Mouse (Mus musculus) cerebellum, adult 11-12 months (tissue): ENCODE measurements around the gene Rasl10b.
A peak's percentile ranks its signal among the peaks of the same experiment; 100 is the strongest.

ENCODE experiments used
- DNase-seq: peaks from one replicate; pipeline ENCODE4 v3.0.0; 2022

The Rasl10b gene

DNA sequence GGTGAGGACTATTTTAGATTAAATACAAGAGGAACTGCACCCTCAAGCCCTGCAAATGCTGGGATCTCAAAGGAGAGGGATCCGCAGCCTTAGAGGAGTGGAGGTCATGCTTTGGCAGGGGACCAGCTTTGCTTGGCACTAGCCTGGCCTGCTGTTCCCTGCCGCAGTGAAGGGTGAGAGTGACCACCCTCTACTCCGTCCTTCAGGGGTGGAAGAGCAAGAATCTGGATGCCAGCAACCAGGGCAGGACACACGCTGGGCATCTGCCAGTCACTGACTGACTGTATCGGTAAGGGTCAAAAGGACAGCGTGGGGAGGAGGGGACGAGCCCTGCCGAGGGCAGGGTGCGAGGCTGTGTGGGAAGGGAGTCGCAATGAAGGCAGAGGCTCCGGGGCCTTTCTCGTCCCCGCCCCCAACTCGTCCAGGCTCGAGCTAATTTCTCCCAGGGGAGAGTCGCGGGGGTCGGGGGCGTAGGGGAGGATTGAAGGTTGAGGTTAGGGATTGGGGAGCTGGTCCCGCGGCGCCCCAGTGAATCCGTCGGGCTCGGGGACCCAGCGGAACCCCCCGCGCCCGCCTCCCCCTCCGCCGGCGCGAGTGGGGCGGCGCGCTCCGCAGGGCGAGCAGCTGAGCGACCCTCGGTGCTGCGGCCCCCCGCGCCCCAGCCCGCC is at the start of gene Rasl10b:
TSS of gene Rasl10b (plus strand) at position 51 of the 668 bp plus-strand sequence.
- DNase-seq, result peak; percentile 73

DNA sequence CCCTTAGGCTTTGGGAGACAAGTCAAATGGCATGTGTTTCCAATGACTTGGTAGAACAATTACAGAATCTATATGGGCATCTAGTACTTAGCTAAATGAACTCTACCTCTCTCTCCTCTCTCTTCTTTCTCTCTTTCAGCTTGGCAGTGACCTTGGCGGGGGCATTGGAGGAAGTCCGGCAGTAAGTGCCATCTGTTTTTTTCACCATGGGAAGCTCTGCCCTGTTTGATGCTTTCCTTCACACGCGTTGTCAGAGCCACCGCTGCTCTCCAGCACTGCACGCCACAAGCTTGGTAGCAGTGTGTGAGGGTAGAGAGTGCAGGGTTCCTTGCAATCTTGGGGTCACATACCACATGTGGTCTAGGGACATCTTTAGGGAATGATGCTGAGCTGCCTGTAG is 44.3 kb upstream of the Rasl10b start:
- DNase-seq, result peak; percentile 30

DNA sequence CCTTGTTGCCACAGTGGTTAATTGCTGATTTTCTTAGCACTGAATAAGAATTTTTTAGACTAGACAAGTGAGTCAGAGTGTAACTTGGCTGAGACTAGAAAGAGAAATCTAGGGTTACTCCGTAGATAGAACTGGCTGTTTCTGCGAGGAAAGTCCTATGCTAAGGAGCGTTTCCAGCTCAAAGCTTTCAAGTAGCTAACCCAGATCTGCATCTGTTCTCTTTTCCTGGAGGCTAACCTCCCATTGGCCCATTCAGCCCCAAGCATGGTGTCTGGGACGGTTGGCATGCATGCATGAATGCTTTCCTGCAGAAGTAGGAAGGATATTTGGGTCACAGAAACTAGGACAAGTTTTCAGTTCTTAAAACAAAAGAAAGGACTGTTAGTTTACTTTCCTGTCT is 37.7 kb upstream of the Rasl10b start:
- DNase-seq, result peak; percentile 46

DNA sequence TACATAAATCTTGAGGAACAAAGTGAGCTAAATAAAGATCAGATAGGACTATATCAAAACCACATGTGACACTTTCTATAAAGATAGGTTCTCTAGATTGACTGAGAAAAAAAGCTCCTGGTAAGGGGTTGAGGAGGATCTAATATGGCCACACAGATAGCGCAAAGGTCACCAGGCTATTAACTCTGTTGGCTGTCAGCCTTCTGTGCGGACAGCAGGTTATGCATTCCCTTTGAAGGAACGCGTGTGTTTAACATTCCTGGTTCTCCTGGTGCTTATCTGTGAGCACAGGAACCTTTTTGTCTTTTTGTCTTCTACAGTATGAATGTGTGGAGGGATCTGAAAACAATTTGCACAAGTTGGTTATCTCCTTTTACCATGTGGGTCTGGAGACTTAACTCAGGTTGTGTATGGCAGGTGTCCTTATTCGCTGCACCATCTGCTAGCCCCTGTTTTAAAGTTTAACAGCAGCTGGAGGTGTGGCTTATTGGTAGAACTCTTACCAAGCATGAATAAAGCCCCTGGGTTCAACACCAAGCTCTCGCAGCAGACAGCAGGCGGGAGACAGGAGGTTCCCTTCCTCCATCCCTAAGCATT is 29.1 kb upstream of the Rasl10b start:
- DNase-seq, result no peak

DNA sequence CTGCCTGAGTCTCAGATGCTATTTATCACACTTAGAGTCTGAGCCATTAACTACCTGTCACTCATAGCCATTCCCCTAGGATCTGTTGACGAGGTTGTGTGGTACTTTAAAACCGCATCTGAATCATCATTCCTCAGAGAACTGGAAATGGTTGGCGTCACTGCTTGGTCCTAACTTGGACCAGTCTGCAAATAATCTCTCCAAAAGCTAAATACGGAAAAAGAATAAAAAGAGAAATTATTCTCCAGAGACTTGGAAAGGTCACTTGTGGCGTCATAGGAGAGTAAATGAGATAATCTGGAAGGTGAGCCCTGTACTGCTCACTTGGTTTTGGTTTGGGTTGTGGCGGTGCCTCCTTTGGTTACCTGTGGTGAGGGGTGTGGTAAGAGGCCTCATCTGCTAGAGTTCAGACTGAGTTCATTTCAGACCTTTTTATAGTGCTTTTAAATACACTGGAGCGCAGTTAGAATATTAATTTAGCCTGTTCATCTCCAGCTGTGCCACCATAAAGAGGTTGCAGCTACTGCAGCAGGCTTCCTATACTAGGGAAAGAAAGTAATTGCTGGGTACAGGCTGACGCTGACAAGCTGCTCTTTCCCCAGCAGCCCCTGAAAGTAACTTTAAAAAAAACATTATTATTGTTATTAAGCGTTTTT is 25.9 kb upstream of the Rasl10b start:
- DNase-seq, result no peak

DNA sequence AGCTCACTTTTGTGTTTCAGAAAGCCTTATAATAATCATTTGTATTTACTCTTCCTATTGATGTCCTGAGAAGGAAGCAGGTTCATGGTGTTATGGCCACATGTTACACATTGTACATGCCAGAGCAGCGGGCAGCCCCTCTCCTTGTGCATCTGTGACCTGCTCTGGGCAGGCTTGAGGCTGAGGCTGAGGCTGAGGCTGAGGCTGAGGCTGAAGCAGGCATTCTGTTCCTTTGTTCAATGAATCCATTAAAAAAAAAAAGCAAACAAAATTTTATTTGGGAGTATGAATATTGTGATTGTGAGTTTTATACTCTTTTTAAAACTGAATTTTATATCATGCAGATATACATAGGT is 25.4 kb upstream of the Rasl10b start:
- DNase-seq, result no peak

DNA sequence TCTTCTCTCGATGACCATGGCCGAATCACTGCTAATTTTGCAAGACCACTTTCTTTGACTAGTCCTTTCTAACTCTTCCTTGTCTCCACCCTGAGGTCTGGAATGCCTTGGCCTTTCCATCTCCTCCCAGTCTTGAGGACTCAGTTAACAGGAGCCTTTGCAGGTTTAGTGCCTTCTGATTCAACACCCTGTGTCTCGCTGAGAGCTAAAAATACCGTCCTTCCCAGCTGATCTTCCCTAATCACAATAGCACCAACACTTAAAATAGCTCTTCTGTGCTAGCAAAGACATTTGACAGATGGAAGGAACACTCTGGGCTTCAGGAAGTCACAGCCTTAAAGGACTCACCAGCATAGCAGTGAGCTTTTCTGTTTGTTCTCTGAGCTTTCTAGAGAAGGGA is 15.9 kb upstream of the Rasl10b start:
- DNase-seq, result no peak

DNA sequence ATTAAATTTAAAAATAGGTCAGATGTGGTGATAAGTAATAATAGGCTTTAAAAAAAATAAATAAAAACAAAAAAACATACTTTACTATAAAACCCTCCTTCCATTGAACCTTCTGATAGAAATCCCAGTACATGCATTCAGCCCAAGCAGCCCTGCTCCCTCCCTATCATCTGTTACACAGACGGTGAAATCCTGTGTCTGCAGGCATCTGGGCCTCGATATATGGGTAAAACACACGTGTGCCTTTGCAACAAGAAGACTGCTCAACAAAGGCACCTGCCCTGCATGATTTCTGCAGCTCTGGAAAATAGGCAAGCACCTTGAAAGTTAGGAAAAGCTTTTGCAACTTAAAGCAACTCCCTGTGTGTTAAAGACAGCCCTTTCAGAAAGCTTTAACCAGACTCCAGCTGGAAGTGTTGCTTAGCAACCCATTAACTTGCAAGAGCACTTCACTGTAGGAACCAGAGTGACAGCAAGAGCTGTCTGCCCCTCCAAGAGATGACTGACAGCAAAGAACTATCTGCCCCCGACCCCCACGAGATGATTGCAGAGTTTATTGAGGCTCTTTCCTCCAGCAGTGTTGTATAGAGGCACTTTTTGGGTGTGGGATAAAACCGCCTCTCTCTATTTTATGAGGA is 14.0 kb upstream of the Rasl10b start:
- no peak for DNase-seq

DNA sequence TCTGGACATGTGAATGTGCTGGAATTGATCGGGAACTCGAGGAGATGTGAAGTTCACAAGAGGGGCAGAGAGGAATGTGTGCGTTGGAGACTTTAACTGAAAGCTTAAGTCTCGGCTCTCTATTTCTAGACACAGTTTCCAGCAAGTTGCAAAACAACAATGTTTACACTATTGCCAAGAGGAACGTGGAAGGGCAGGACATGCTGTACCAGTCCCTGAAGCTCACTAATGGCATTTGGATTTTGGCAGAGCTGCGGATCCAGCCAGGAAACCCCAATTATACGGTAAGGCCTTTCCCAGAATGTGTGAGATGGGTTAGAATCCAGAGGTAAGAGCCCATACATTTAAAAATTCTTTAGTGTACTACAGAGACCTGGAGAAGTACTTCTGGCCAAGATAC is 11.3 kb upstream of the Rasl10b start:
- DNase-seq, result no peak

DNA sequence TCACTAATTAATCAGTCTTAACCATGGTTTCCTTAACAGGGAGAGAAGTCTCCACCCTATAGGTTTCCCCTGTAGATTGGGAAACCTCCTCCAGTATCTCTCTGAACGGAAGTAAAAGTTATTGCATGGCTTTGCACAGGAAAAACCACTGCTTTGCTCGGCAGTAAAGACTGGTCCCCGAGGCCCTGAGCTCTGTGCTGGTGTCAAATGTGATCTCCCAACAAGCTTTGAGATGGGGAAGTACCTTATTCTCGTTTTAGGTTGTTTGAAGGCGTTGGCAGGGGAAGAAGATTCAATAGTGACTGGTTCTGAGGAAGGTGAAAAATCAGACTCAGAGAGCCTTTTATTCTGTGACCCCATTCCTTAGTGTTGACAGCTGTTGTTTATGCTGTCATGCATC is 10.2 kb upstream of the Rasl10b start:
- no peak for DNase-seq

DNA sequence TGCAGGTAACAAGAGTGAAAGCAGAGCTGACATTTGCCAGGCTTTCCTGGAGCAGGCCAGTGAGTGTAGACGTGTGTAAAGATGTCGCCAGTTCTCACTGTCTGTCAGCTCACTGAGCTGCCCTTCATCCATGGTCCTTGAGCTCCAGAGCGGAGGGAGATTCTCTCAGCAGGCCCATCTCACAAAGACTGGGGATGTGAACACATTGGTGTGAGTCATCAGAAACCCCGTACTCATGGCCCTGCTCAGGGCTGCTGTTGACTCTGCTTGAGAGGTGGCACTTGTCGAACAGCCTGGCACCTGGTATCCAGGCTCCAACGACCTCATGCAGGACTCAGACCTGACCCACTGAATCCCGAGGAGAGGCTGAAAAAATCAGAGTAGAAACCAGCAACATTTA is 5.2 kb upstream of the Rasl10b start:
- DNase-seq, result no peak

DNA sequence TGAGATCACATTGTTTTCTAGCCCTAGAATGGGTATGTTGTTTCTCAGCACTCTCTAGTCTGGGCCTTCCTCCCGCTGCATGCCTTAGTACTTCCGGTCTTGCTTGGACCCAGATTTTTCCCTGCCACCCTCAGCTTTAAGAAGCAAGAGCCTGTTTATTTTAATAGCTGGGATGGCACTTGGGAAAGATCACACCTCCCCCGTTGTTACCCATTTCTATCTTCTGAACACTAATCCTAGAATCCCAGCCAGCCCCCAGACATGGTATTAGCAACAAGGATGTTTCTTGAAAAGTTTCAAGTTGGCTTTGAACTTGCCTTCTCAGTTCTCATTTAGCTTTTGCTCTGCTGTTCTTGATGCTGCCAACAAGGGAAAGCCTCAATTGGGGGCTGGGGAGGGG is 2.5 kb upstream of the Rasl10b start:
- DNase-seq, result no peak

DNA sequence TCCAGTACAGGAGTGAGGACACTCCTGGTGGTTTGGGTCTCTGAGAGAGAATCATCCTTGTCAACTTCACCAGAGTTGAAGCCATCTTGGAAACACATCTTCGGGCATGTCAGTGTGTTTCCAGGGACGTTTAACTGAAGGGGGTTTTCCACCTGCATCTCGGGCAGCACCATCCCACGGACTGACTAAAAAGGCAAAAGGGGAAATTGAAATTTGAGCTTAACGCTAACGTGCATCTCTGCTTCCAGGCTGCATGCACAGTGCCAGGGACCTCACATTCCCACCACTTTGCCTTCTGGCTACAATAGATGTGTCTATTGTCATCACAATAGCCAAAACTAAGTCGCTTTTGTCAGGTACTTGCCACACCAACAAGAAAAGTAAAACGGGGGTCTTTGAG is 695 bp upstream of the Rasl10b start:
- DNase-seq, result no peak

DNA sequence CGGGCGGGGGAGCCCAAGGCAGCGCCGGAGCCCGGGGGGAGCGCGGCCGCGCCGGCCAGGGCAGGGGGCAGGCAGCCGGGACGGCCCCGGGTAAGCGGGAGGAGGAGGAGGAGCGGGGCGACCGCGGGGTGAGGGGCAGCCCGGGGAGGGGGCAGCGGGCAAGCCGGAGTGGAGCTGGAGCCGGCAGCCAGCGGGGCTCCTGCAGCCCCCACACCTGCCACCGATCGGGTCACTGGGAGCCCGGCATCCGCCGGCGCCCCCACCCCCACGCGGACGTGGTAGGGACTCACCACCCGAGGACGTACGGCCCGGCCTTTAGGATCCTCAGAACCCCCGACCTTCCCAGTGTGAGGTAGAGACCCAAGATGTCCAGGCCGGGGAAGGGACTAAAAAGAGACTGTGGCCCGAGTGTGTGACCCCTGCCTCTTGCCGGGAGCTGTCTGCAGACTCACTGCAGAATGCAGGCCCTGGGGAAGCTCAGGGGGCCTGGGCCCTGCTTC is 905 bp downstream of the Rasl10b start:
- DNase-seq, result peak; percentile 47

DNA sequence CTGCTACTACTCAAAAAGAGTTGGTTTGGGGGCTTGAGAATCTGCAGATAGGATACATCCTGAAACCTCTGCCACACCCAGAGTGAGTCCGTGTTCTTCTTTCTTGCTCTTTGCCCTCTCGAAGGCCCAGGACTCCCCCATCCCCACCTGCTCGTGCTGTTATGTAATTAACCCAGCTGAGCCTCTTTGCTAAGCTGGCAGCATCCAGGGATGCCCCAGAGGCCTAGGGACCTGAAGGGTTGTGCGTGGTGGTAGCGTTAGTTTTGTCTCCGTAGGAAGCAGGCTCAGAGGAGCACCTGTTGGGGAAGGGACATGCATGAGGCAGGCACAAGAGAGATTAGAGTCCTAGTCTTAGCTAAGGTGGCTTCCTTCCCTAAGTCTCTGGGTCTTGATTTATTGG is 1.6 kb downstream of the Rasl10b start:
- no peak for DNase-seq

DNA sequence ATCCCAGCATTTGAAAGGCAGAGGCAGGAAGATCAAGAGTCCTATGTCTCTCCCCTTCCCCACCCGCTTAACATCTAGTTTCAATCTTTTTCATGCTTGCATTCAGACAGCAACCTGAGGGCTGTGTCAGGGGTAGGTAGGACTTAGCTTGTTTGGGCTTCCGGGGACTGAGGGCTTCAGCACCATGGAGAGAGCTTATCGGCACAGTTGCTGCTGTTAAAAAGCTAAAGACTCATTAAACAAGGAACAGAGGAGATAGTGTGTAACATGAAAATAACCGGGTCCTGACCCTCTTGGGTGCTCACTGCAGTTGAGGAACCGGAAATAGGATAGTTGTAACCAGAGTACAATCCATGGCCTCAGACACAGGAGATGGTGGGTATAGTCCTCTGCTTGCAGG is 8.1 kb downstream of the Rasl10b start:
- no peak for DNase-seq

DNA sequence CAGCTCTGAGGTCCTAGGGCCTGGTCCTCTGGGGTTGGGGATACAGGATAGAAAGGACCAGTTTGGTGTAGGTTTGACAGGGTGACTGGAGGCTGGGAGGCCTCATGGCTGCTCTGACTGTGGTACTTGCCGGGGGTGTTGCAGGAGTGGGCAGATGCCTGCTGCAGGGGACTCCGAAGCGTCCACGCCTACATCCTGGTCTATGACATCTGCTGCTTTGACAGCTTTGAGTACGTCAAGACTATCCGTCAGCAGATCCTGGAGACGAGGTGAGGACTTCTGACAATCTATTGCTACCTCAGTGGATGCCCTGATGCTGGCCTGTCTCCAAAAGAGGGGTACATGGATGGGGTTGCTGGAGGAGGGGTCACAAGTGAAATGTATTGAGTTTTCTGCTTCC is 8.8 kb downstream of the Rasl10b start:
- no peak for DNase-seq

DNA sequence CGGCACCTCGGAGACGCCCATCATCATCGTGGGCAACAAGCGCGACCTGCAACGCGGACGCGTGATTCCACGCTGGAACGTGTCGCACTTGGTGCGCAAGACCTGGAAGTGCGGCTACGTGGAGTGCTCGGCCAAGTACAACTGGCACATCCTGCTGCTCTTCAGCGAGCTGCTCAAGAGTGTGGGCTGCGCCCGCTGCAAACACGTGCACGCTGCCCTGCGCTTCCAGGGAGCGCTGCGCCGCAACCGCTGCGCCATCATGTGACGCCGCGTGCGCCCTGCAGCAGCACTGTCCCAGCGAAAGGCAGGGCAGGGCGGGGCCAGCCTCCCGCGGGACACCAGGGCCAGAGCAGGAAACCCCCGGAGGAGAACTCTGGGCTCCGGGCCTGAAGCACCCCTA is 9.6 kb downstream of the Rasl10b start:
- DNase-seq, result peak; percentile 56

DNA sequence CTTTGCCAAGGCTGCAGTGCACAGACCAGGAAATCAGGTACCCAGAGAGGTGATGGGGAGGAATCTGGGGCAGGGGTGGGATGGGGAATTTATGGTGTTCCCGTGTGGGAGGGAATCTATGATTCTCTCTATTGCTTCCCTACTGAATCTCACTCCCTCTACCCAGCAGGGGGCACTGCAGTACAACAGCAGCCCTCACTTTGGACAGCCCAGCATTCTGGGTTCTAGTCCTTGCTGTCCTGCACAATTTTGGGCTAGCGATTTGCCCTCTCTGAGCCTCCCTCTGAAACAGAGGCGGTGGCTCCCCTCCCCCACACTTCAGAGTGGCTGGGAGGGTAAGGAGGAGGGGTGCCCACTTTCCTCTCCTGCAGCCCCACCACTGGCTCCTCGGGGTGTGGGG is 11.4 kb downstream of the Rasl10b start:
- no peak for DNase-seq

DNA sequence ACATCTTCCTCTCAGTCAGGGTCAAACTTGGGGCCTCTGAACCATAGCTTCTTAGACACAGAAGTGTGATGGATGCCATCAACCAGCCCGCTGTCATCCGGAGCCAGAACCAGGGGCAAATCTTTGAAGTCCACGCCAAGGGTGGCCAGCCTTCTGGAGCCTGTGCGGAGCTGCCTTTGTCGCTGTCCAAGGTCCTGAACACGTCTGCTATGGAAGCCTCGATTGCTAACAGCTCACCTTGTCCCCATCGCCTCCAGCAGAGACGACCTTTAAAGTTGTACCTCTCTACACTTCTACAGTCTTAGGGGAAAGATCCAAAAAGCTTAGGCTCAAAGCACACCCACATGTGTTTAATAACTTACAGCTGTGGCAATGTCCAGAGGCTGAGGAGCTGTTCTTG is 12.4 kb downstream of the Rasl10b start:
- DNase-seq, result no peak

DNA sequence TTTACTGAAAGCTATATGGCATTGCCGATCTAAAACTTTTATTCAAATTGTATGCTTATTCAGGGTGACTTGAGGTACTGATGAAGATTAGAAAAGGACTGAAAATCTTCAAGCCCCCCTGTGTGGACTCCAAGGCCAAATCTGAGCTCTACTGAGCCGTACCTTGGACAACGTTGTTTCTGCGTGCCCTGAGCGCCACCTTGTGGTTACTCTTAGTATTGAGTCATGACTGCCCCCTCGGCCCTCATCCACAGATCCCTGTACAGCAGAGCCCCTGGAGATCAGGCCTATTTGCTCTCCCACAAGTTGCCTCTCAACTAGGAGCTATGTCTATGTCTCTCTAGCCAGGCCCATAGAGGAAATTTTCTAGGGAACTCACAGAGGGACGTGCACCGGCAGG is 15.7 kb downstream of the Rasl10b start:
- DNase-seq, result peak; percentile 65

DNA sequence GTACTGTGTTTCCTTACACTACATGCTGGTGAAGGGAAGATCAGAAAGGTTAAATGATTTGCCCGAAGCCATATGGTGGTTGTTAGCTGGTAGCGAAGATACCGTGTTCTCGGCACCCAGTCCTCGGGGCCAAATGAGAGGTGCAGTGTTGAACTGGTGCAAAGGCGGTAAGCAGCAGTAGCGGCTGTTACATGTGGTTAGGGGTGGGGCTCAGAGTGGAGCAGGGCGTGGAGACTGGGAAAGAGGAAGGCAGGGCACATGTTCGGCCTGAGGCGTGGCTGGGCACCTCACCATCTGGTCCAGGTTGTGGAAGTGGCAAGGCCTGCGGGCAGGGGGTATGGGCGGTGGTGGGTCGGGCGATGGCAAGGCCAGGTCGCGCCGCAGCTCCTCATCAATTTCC is 18.0 kb downstream of the Rasl10b start:
- no peak for DNase-seq

DNA sequence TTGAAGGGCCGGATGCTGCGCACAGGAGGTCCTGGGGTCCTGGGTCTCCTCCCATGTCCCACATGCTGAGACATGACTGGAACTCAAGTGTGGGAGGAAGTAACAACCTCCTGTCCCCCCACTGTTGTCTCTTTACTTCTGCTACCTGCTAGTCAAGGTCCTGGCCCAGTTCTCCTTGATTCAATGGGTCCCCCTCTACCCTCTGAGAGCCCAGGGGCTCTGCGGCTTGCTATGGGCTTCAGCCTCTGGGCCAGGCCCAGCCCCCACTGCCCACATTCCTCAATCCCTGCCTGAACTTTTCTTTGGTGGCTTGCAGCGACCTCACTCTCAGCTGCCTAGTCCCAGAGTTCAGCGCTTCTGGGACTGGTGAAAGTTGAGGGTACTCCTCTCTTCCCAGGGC is 20.4 kb downstream of the Rasl10b start, which contains the start of gene Gas2l2:
TSS of gene Gas2l2 (minus strand) at position 101 of the 400 bp plus-strand sequence.
- DNase-seq, result no peak

DNA sequence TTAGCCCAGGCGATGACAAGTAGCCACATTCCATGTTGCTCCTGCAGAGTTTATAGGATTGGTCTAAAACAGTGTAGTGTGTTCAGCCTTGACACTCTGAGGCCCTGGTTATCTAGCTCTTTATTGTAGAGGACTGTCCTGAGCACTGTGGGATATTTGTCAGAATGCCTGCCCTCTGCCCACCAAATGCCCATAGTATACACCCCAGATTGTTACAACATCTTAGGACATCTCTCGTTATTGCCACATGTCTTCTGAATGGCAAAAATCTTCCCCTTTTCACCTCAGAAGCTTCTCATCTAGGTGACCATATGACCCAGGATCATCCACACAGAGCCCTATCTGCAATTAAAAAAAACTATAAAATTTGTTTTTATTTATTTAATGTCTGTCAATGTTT is 23.6 kb downstream of the Rasl10b start:
- DNase-seq, result no peak
